Comparison of ENCODE assay signal across 15 mouse cellular contexts in genomic region chr1:181233734-181234133, GRCm38 (mm10). TPM values are rescaled to one million over a fixed set of nuclear protein-coding genes. Genes with fewer than 3 reads are reported as not detected.
DNase-seq lines count a peak whose midpoint lies in the region; ATAC-seq and TF ChIP-seq lines count a peak whose summit lies in the region.
"Had no signal": no experiment of that assay in that cellular context is flagged by ENCODE, and none has a peak within 500 bp of the region (broad histone marks: within the 10 kb centered on the region; RNA-seq: fewer than 3 reads in every experiment).

No protein-coding gene starts in this region.

- no peak overlapping the region for H3K4me3 ChIP-seq in heart, embryonic 12.5 days
- H3K4me3 ChIP-seq in lung, embryonic 14.5 days (ENCODE audit: low read depth, low read length): no peak overlapping the region
- no peak overlapping the region for H3K4me3 ChIP-seq in lung, adult 2 months (replicated peaks; ENCODE audit: extremely low read depth, low read depth, low read length)
- no peak overlapping the region for H3K4me3 ChIP-seq in embryonic facial prominence, embryonic 10.5 days
- 0 out of 2 replicates have a peak overlapping the region, but pooled peaks have one; percentile 16 for H3K4me3 ChIP-seq in liver, embryonic 16.5 days (ENCODE audit: low read depth, low read length)
- H3K4me3 ChIP-seq: forebrain, embryonic 10.5 days; hindbrain, embryonic 15.5 days; midbrain, embryonic 15.5 days; neural tube, embryonic 13.5 days had no signal

- no peaks in the 10 kb centered on the region for H3K9me3 ChIP-seq in heart, embryonic 12.5 days (replicated peaks)
- H3K9me3 ChIP-seq in lung, embryonic 14.5 days (ENCODE audit: low read depth, low read length): no peaks in the 10 kb centered on the region
- no peaks in the 10 kb centered on the region for H3K9me3 ChIP-seq in embryonic facial prominence, embryonic 10.5 days
- no peaks in the 10 kb centered on the region for H3K9me3 ChIP-seq in liver, embryonic 16.5 days (replicated peaks; ENCODE audit: control insufficient read depth, low read length)
- H3K9me3 ChIP-seq: forebrain, embryonic 10.5 days; hindbrain, embryonic 15.5 days; lung, embryonic 15.5 days; midbrain, embryonic 15.5 days; neural tube, embryonic 13.5 days had no signal

- WGBS in heart, embryonic 12.5 days: 85% methylated on average over 6 of the region's 6 CpGs
- WGBS in lung, embryonic 14.5 days: 89% methylated on average over 6 of the region's 6 CpGs
- WGBS in lung, adult 2 months: 85% methylated on average over 6 of the region's 6 CpGs
- WGBS in embryonic facial prominence, embryonic 10.5 days: 86% methylated on average over 6 of the region's 6 CpGs
- WGBS in liver, embryonic 16.5 days (ENCODE audit: insufficient replicate concordance): 79% methylated on average over 6 of the region's 6 CpGs

- H3K27me3 ChIP-seq in heart, embryonic 12.5 days (replicated peaks): no peaks in the 10 kb centered on the region
- H3K27me3 ChIP-seq in lung, embryonic 14.5 days (ENCODE audit: insufficient read depth, low read length): no peaks in the 10 kb centered on the region
- H3K27me3 ChIP-seq in embryonic facial prominence, embryonic 10.5 days (replicated peaks; ENCODE audit: low read depth, poor library complexity, severe bottlenecking): no peaks in the 10 kb centered on the region
- no peaks in the 10 kb centered on the region for H3K27me3 ChIP-seq in liver, embryonic 16.5 days (ENCODE audit: control insufficient read depth, insufficient read depth, low read depth, low read length)
- H3K27me3 ChIP-seq: hindbrain, embryonic 15.5 days; lung, embryonic 15.5 days; midbrain, embryonic 15.5 days; neural tube, embryonic 13.5 days; Patski had no signal

- H3K9ac ChIP-seq in heart, embryonic 12.5 days: no peak overlapping the region
- H3K9ac ChIP-seq in lung, embryonic 14.5 days: no peak overlapping the region
- H3K9ac ChIP-seq in liver, embryonic 16.5 days (ENCODE audit: low read depth, low read length): no peak overlapping the region
- H3K9ac ChIP-seq: hindbrain, embryonic 15.5 days; lung, embryonic 15.5 days; midbrain, embryonic 15.5 days; neural tube, embryonic 13.5 days had no signal

- no peak for ATAC-seq in heart, embryonic 12.5 days (ENCODE audit: insufficient number of reproducible peaks, low FRiP score)
- no peak for ATAC-seq in lung, embryonic 14.5 days (ENCODE audit: insufficient read depth)
- ATAC-seq in liver, embryonic 16.5 days (ENCODE audit: low read depth): no peak
- ATAC-seq in erythroid progenitor cell, adult 5-6 weeks (replicated peaks; ENCODE audit: low FRiP score, poor library complexity, severe bottlenecking): no peak
- ATAC-seq: midbrain, embryonic 15.5 days; Patski had no signal

- no peak overlapping the region for H3K27ac ChIP-seq in heart, embryonic 12.5 days (ENCODE audit: poor library complexity, severe bottlenecking)
- no peak overlapping the region for H3K27ac ChIP-seq in lung, embryonic 14.5 days (ENCODE audit: low read depth)
- H3K27ac ChIP-seq in embryonic facial prominence, embryonic 10.5 days (replicated peaks): peak overlapping the region; percentile 69; the same call in 1 of the 2 replicates
- no peak overlapping the region for H3K27ac ChIP-seq in liver, embryonic 16.5 days (ENCODE audit: low read length)
- H3K27ac ChIP-seq: forebrain, embryonic 10.5 days; hindbrain, embryonic 15.5 days; lung, embryonic 15.5 days; midbrain, embryonic 15.5 days; neural tube, embryonic 13.5 days had no signal

- peak overlapping the region; percentile 57 for H3K4me2 ChIP-seq in heart, embryonic 12.5 days
- H3K4me2 ChIP-seq in lung, embryonic 14.5 days: peak overlapping the region; percentile 43
- H3K4me2 ChIP-seq in liver, embryonic 16.5 days (ENCODE audit: low read depth, low read length): peak overlapping the region; percentile 32; the same call in 1 of the 2 replicates
- H3K4me2 ChIP-seq: hindbrain, embryonic 15.5 days had no signal

- DNase-seq in heart, adult 9 months (ENCODE audit: low spot score in 2 of 2): no peak
- no peak for DNase-seq in lung, embryonic 14.5 days
- no peak for DNase-seq in lung, adult 2 months
- DNase-seq in embryonic facial prominence, embryonic 10.5 days (ENCODE audit: low spot score): no peak
- no peak for DNase-seq in right cerebral cortex, postnatal 25 days
- DNase-seq: cerebellum, adult 18-20 months had no signal

- no peak for TF ChIP-seq CTCF in lung, embryonic 14.5 days (IDR thresholded peaks at IDR 0.05; ENCODE audit: low read depth)
- TF ChIP-seq CTCF in lung, adult 2 months (IDR thresholded peaks at IDR 0.05; ENCODE audit: insufficient read depth, low read length): no peak

- H3K4me1 ChIP-seq in heart, embryonic 12.5 days (replicated peaks): peaks cover 34% of the 10 kb centered on the region
- H3K4me1 ChIP-seq in lung, embryonic 14.5 days (ENCODE audit: insufficient read depth): 0 out of 2 replicates have a peak, but pooled peaks cover 7% of the 10 kb centered on the region
- peaks cover 20% of the 10 kb centered on the region for H3K4me1 ChIP-seq in lung, adult 2 months (ENCODE audit: control insufficient read depth, insufficient read depth, low read length)
- H3K4me1 ChIP-seq in embryonic facial prominence, embryonic 10.5 days: peaks cover 22% of the 10 kb centered on the region
- H3K4me1 ChIP-seq in liver, embryonic 16.5 days (ENCODE audit: control insufficient read depth, low read depth, low read length): peaks cover 41% of the 10 kb centered on the region

- no peak for TF ChIP-seq POLR2A in lung, adult 2 months (IDR thresholded peaks at IDR 0.05; ENCODE audit: borderline replicate concordance, extremely low read depth, low read depth, low read length)

- H3K36me3 ChIP-seq in heart, embryonic 12.5 days: no peaks in the 10 kb centered on the region
- no peaks in the 10 kb centered on the region for H3K36me3 ChIP-seq in lung, embryonic 14.5 days (ENCODE audit: insufficient read depth)
- no peaks in the 10 kb centered on the region for H3K36me3 ChIP-seq in embryonic facial prominence, embryonic 10.5 days (replicated peaks)
- H3K36me3 ChIP-seq in liver, embryonic 16.5 days (ENCODE audit: control insufficient read depth, insufficient read depth): no peaks in the 10 kb centered on the region
- H3K36me3 ChIP-seq: forebrain, embryonic 10.5 days; hindbrain, embryonic 15.5 days; lung, embryonic 15.5 days; midbrain, embryonic 15.5 days; neural tube, embryonic 13.5 days had no signal

RNA-seq across cellular contexts. Expression of gene Wdr26, which starts 21.9 kb away (rescaled TPM):
- polyA plus RNA-seq in heart, embryonic 12.5 days (2016; fragmentation: Nextera tagmentation; extraction: Ambion mirVana): 35.2 and 37.9 TPM in 2 replicates
- 43.7 and 47.3 TPM in 2 replicates for polyA plus RNA-seq in lung, embryonic 14.5 days (2014; fragmentation: Nextera tagmentation; extraction: Ambion mirVana)
- polyA plus RNA-seq in lung, adult 2 months (2012; rRNA removed): 35.9 and 43.9 TPM in 2 replicates
- polyA plus RNA-seq in embryonic facial prominence, embryonic 10.5 days (2016; fragmentation: Nextera tagmentation; extraction: Ambion mirVana): 30.3 and 30.9 TPM in 2 replicates
- 42.9 and 46.1 TPM in 2 replicates for polyA plus RNA-seq in liver, embryonic 16.5 days (2015; fragmentation: Nextera tagmentation; extraction: Ambion mirVana)
- 344 and 373 TPM in 2 replicates for total RNA-seq in erythroid progenitor cell, adult 5-6 weeks (2015; ENCODE audit: low replicate concordance)
- total RNA-seq in erythroid progenitor cell, adult 5-6 weeks (2017; ENCODE audit: low replicate concordance): 381 and 400 TPM in 2 replicates
